Mouse (Mus musculus) stomach, postnatal 0 days (tissue): ENCODE measurements at regions not wholly inside any gene's neighbourhood (a gene's known extent, or its start where the extent isn't known, plus 50 kb on each side); places are given as distances from the start of the nearest gene placed in this dataset.

Experiments
- ATAC-seq: fragments of 200-750 bp; cut with Nextera tagmentation; 2 replicates; pipeline ENCODE4 v1.8.0; 2017; ENCODE audit not compliant: low FRiP score, low TSS enrichment
- DNase-seq: peaks from one replicate; pipeline ENCODE4 v3.0.0-alpha.2; 2016; ENCODE audit warnings: low spot score
- H3K27ac ChIP-seq: fragments of 300-500 bp; sonication (generic); replicated peaks from 2 replicates; pipeline ENCODE4 v1.5.1; 2014; ENCODE audit warnings: mild to moderate bottlenecking, control low read depth
- H3K27me3 ChIP-seq: fragments of 300-500 bp; sonication (generic); 2 replicates; pipeline ENCODE4 v1.6.1; 2014; ENCODE audit warnings: low read length; ENCODE audit not compliant: control insufficient read depth, insufficient read depth
- H3K36me3 ChIP-seq: fragments of 300-500 bp; sonication (generic); 2 replicates; pipeline ENCODE4 v1.6.1; 2014; ENCODE audit warnings: low read length, mixed read lengths; ENCODE audit not compliant: control insufficient read depth, insufficient read depth
- H3K4me1 ChIP-seq: fragments of 300-500 bp; sonication (generic); replicated peaks from 2 replicates; pipeline ENCODE4 v1.6.1; 2014; ENCODE audit warnings: antibody characterized with exemption; ENCODE audit not compliant: control insufficient read depth, insufficient read depth
- H3K4me2 ChIP-seq: fragments of 300-500 bp; sonication (generic); replicated peaks from 2 replicates; pipeline ENCODE4 v1.6.1; 2014; ENCODE audit warnings: low read depth, mild to moderate bottlenecking, control low read depth, moderate library complexity
- H3K4me3 ChIP-seq: fragments of 300-500 bp; sonication (generic); 2 replicates; pipeline ENCODE4 v1.5.1; 2014; ENCODE audit warnings: low read depth, low read length, control low read depth
- H3K9ac ChIP-seq: fragments of 300-500 bp; sonication (generic); 2 replicates; pipeline ENCODE4 v1.6.1; 2014; ENCODE audit warnings: mild to moderate bottlenecking, low read length, control low read depth, mixed read lengths
- H3K9me3 ChIP-seq: fragments of 300-500 bp; sonication (generic); 2 replicates; pipeline ENCODE4 v1.6.1; 2016; ENCODE audit warnings: low read length; ENCODE audit not compliant: control insufficient read depth
- CTCF ChIP-seq: IDR thresholded peaks from 2 replicates; pipeline ENCODE4 v1.5.1; 2016; ENCODE audit warnings: antibody characterized with exemption, low read depth, mild to moderate bottlenecking, moderate library complexity
- EP300 ChIP-seq: optimal IDR thresholded peaks from 2 replicates; pipeline ENCODE3; 2016; ENCODE audit warnings: antibody characterized with exemption
- WGBS: fragments of 180-500 bp; shearing (Covaris S2); extraction: QIAGEN DNeasy Blood & Tissue Kit; methylation state at CpG from one replicate; pipeline ENCODE4 v1.1.7; 2014; 5-methylcytosine and 5-hydroxymethylcytosine counted together

DNA sequence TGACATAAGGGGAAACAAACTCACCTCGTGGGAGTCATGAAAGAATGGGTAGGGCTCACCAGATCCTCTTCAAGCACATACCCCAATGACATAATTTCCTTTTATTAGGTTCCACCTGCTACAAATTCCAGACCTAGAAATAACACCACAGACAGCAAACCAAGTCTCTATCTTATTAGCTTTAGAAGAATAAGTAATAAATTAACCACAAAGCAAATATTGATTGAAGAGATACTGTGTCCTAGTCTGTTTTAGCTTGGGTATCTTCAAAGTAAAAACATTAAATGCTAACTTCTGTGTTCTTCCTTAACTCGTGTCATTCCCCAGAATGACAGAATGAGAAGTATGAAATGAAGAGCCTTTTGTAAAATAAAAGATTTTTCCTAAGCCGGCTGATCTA is 222.4 kb downstream of the Gm10295 start:
- Histone ChIP-seq H3K36me3 (no peaks in the 10 kb centered on the region), H3K9me3 (no peaks in the 10 kb centered on the region), H3K9ac (no peak overlapping the region), H3K4me1 (no peaks in the 10 kb centered on the region), H3K27me3 (no peaks in the 10 kb centered on the region), H3K27ac (no peak overlapping the region), H3K4me2 (no peak overlapping the region), H3K4me3 (no peak overlapping the region)
- TF ChIP-seq EP300 (no peak), CTCF (no peak)
- DNase-seq: no peak
- ATAC-seq: no peak
- 42% methylated on average over 3 of the region's 3 CpGs for WGBS

DNA sequence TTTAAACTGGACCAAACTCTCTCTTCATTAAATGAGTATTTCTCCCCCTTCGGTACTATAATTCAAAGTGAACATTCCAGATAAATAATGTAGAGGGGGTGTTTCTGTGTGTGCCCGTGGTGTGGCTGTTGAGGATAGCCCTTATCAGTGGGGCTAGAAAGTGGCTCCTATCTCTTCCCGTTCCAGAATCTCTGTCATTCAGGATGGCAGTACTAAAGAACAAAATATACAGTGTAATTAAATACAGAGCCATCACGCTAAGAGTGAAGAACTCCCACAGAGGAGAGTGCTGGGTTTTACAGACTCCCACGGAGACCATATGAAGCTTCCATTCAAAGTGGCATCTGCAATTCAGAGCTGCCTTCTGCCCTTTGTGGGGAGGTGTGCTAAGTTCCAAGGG is 229.8 kb downstream of the Gm10295 start:
- no peak overlapping the region for H3K9ac ChIP-seq
- no peak overlapping the region for H3K27ac ChIP-seq
- ATAC-seq (no peak), DNase-seq (no peak)
- WGBS: 67% methylated on average over 5 of the region's 5 CpGs
- TF ChIP-seq EP300: no peak
- TF ChIP-seq CTCF: no peak
- H3K4me1 ChIP-seq: no peaks in the 10 kb centered on the region
- no peaks in the 10 kb centered on the region for H3K9me3 ChIP-seq
- H3K27me3 ChIP-seq: no peaks in the 10 kb centered on the region
- H3K4me2 ChIP-seq: no peak overlapping the region
- H3K4me3 ChIP-seq: no peak overlapping the region
- H3K36me3 ChIP-seq: no peaks in the 10 kb centered on the region

DNA sequence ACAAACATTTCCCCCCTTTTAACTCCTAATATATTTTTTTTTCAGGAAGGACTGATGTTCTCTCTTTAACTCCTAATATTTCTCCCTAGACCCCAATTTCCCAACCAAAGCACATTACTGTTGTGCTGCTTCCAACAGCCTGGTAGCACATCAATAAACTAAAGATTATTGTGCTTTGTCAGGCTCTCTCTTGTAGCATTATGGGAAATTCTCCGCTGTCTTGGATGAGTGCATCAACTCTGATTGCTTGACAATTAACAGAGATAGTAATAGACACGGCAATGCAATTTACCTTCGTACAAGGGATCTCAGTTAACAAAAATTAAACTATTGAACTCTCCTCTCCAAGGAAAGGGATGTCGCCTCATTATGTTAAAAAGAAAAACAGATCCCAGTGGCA is 230.3 kb downstream of the Gm10295 start:
- no peak overlapping the region for H3K27ac ChIP-seq
- no peaks in the 10 kb centered on the region for H3K9me3 ChIP-seq
- TF ChIP-seq CTCF: no peak
- TF ChIP-seq EP300: no peak
- no peak overlapping the region for H3K4me2 ChIP-seq
- WGBS: 85% methylated on average over 4 of the region's 4 CpGs
- DNase-seq (no peak), ATAC-seq (no peak)
- no peak overlapping the region for H3K4me3 ChIP-seq
- no peak overlapping the region for H3K9ac ChIP-seq
- H3K27me3 ChIP-seq: no peaks in the 10 kb centered on the region
- H3K36me3 ChIP-seq: no peaks in the 10 kb centered on the region
- no peaks in the 10 kb centered on the region for H3K4me1 ChIP-seq

DNA sequence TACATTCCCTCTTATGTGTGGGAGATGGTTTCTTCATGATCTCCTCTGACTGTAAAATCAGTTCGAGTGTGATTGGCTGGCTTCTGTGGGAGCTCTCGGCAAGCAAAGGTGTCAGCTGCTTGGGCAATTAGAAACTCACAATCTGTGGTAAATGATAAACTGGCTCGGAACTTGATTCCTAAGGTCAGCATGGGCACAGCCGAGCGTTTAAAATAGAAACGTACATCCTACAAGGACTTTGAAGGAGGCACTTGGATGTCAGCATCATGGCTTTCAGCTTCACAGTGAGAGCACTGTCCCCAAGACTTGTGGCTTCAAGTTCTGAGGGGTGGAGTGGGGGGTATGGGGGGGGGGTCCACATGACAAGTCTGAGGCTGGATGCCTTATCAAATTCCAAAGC is 231.3 kb downstream of the Gm10295 start:
- H3K4me1 ChIP-seq: no peaks in the 10 kb centered on the region
- 49% methylated on average over 6 of the region's 6 CpGs for WGBS
- ATAC-seq: no peak

DNA sequence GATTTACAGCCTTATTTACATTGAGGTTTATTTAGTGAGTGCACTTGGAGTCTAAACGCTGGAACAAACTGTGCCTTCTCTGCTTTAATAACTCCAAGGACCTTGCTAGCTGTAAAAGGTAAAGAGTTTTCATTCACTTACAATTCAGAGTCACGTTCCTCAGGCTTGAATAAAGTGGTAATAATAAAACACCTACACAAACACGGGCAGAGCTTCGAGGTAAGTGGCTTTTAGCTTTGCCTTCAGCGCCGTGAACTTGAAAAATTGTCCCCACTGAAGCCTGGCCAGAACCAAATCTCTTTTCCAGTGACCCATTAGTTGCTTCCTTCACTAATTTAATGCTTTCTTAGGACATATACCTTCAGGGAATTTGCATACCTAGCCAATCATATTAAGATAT is 244.2 kb downstream of the Gm10295 start:
- TF ChIP-seq EP300: no peak
- TF ChIP-seq CTCF: no peak
- Histone ChIP-seq H3K9me3 (no peaks in the 10 kb centered on the region), H3K4me3 (no peak overlapping the region), H3K4me2 (no peak overlapping the region), H3K9ac (no peak overlapping the region), H3K4me1 (no peaks in the 10 kb centered on the region), H3K27me3 (no peaks in the 10 kb centered on the region), H3K27ac (no peak overlapping the region), H3K36me3 (no peaks in the 10 kb centered on the region)
- WGBS: 78% methylated on average over 6 of the region's 6 CpGs
- DNase-seq: no peak
- ATAC-seq: no peak

More for the DNA sequence above, 231.3 kb downstream of the Gm10295 start:
- no peak overlapping the region for H3K9ac ChIP-seq
- H3K36me3 ChIP-seq: no peaks in the 10 kb centered on the region
- no peaks in the 10 kb centered on the region for H3K9me3 ChIP-seq
- H3K27me3 ChIP-seq: no peaks in the 10 kb centered on the region
- no peak for DNase-seq
- no peak overlapping the region for H3K27ac ChIP-seq
- TF ChIP-seq EP300 (no peak), CTCF (no peak)
- no peak overlapping the region for H3K4me3 ChIP-seq
- H3K4me2 ChIP-seq: no peak overlapping the region

DNA sequence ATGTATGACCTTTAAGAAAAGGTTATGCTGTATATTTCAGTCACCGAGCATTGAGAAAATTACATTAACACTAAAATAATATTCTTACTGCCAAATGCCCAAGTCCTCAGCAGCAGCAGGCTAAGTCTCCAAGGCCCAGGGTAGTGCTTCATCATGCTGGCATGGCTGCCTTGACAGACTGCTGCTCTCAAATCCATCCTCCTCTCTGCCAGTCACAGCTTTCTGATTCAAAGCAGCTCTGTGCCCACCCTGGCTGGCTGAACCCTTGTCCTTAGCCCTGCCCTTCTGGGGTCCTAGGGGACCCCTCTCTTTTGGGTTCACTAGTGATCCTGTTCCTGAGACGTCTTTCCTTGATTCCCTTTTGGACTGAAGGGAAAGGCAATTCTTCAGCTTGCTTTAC is 251.0 kb downstream of the Gm10295 start:
- no peaks in the 10 kb centered on the region for H3K4me1 ChIP-seq
- H3K4me3 ChIP-seq: no peak overlapping the region
- H3K9ac ChIP-seq: no peak overlapping the region
- TF ChIP-seq CTCF (no peak), EP300 (no peak)
- WGBS: 73% methylated on average over 2 of the region's 2 CpGs
- H3K4me2 ChIP-seq: no peak overlapping the region
- H3K27me3 ChIP-seq: no peaks in the 10 kb centered on the region
- H3K36me3 ChIP-seq: no peaks in the 10 kb centered on the region
- ATAC-seq: no peak
- no peak overlapping the region for H3K27ac ChIP-seq
- no peak for DNase-seq
- H3K9me3 ChIP-seq: no peaks in the 10 kb centered on the region

DNA sequence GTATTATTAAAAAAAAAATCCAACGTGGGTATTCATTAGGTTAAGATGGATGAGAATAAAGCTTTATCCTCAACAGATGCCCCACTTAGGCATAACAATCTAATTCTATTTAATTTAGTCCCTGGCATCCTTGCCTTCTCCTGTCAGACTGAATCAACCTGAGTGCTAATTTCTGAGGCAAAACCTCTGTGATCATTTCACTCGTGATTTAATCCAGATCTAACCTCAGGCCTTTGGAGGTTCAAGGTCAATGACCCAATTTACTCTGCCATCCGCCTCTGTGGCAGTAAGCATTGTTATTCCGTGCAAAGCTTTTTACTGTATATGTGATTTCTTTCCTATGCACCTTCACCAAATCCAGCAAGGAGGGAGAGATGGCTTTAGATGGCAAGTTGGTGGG is 253.0 kb downstream of the Gm10295 start:
- WGBS: 53% methylated on average over 4 of the region's 4 CpGs
- H3K9me3 ChIP-seq: no peaks in the 10 kb centered on the region
- H3K9ac ChIP-seq: no peak overlapping the region

More for the DNA sequence above, 253.0 kb downstream of the Gm10295 start:
- DNase-seq: no peak
- Histone ChIP-seq H3K27ac (no peak overlapping the region), H3K4me2 (no peak overlapping the region), H3K4me3 (no peak overlapping the region), H3K27me3 (no peaks in the 10 kb centered on the region), H3K36me3 (no peaks in the 10 kb centered on the region), H3K4me1 (no peaks in the 10 kb centered on the region)
- TF ChIP-seq EP300 (no peak), CTCF (no peak)
- no peak for ATAC-seq
